Mouse (Mus musculus) myocyte (in vitro differentiated cells): ENCODE data around the gene Ttll8. TPM values are rescaled to one million over a fixed set of nuclear protein-coding genes. Genes with fewer than 3 reads are reported as not detected.

ENCODE experiments used
- H3K27me3 ChIP-seq: one replicate; pipeline ENCODE4 v1.6.1; 2011; ENCODE audit not compliant: control insufficient read depth, insufficient read depth, insufficient read length
- H3K36me3 ChIP-seq: one replicate; pipeline ENCODE4 v1.6.1; 2011; ENCODE audit not compliant: control insufficient read depth, insufficient read depth
- H3K4me2 ChIP-seq: one replicate; pipeline ENCODE4 v1.6.1; 2011; ENCODE audit warnings: low read depth, control low read depth
- H3K4me3 ChIP-seq: one replicate; pipeline ENCODE4 v1.5.1; 2011; ENCODE audit warnings: mild to moderate bottlenecking, control low read depth, moderate library complexity
- H3K79me2 ChIP-seq: one replicate; pipeline ENCODE4 v1.6.1; 2011; ENCODE audit not compliant: control insufficient read depth, insufficient read depth
- H3ac ChIP-seq: one replicate; pipeline ENCODE4 v1.6.1; 2011; ENCODE audit not compliant: control insufficient read depth, insufficient read length
- CEBPB ChIP-seq: IDR thresholded peaks from 2 replicates; pipeline ENCODE4 v1.6.1; 2011; ENCODE audit warnings: mild to moderate bottlenecking, moderate library complexity; ENCODE audit not compliant: poor library complexity, insufficient read depth, severe bottlenecking
- E2F4 ChIP-seq: IDR thresholded peaks from one replicate; pipeline ENCODE4 v1.6.1; 2011; ENCODE audit warnings: mild to moderate bottlenecking, control low read depth, moderate library complexity; ENCODE audit not compliant: insufficient read depth
- MAX ChIP-seq: IDR thresholded peaks from one replicate; pipeline ENCODE4 v1.6.1; 2011; ENCODE audit warnings: low read depth, mild to moderate bottlenecking, control low read depth
- MYOD1 ChIP-seq, 3 experiments: IDR thresholded peaks; one replicate each; pipeline ENCODE4 v1.6.1; 2011; ENCODE audit warnings: control low read depth in 2 of 3, low read depth in 2 of 3, mild to moderate bottlenecking in 2 of 3, moderate library complexity in 1 of 3; ENCODE audit not compliant: insufficient read length in 2 of 3, control insufficient read depth in 1 of 3
- MYOG ChIP-seq, 3 experiments: IDR thresholded peaks; one replicate each; pipeline ENCODE4 v1.6.1; 2011; ENCODE audit warnings: control low read depth in 2 of 3, low read depth in 2 of 3, mild to moderate bottlenecking in 2 of 3; ENCODE audit not compliant: insufficient read length in 2 of 3, control insufficient read depth in 1 of 3, insufficient read depth in 1 of 3
- POLR2A ChIP-seq: IDR thresholded peaks from one replicate; pipeline ENCODE4 v1.6.1; 2011; ENCODE audit warnings: low read depth, mild to moderate bottlenecking, control low read depth, moderate library complexity; ENCODE audit not compliant: insufficient read length
- POLR2AphosphoS2 ChIP-seq: IDR thresholded peaks from one replicate; pipeline ENCODE4 v1.6.1; 2011; ENCODE audit warnings: low read depth, control low read depth; ENCODE audit not compliant: insufficient read length
- REST ChIP-seq: IDR thresholded peaks from one replicate; pipeline ENCODE4 v1.6.1; 2011; ENCODE audit warnings: mild to moderate bottlenecking, control low read depth, moderate library complexity; ENCODE audit not compliant: insufficient read depth, insufficient read length
- SRF ChIP-seq: IDR thresholded peaks from one replicate; pipeline ENCODE4 v1.6.1; 2011; ENCODE audit warnings: low read depth; ENCODE audit not compliant: control insufficient read depth, insufficient read length
- TCF12 ChIP-seq: IDR thresholded peaks from one replicate; pipeline ENCODE4 v1.6.1; 2011; ENCODE audit warnings: mild to moderate bottlenecking, control low read depth; ENCODE audit not compliant: poor library complexity, insufficient read depth, severe bottlenecking
- TCF3 ChIP-seq: IDR thresholded peaks from one replicate; pipeline ENCODE4 v1.6.1; 2011; ENCODE audit warnings: low read depth, control low read depth; ENCODE audit not compliant: insufficient read length
- USF1 ChIP-seq: IDR thresholded peaks from one replicate; pipeline ENCODE4 v1.6.1; 2011; ENCODE audit warnings: low read depth, mild to moderate bottlenecking, control low read depth, moderate library complexity
- polyA plus RNA-seq: library from polyadenylated mRNA; unstranded; fragments of >200 nt; fragmentation: generic; extraction: Trizol; gene quantifications from one replicate; pipeline ENCODE4 v1.2.1, GENCODE M21; 2012; ENCODE audit warnings: missing spikeins

Ttll8 gene
- polyA plus RNA-seq, 1 experiment, result not detected

DNA sequence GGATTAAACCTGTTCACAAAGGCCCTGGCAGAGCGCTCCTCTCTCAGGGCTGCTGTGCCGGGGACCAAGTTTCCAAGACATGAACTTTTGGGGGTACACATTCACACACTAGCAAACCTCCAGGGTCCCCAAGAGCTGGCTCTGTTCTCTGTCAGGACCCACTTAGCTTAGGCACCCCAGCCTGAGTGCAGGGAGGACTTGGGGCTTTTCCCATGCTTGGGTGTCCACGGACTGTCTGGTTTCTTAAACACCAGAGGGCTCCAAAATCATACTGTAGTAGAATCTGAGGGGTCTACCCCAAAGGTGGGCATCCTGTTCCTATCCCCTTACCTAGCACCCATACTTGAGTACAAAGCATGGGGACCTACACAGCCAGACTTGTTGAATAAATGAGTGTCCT is 64.2 kb downstream of the Ttll8 start:
- Histone ChIP-seq H3K27me3 (peaks cover 21% of the 10 kb centered on the region), H3ac (no peak overlapping the region), H3K79me2 (no peaks in the 10 kb centered on the region), H3K36me3 (no peaks in the 10 kb centered on the region), H3K4me3 (no peak overlapping the region), H3K4me2 (no peak overlapping the region)
- TF ChIP-seq CEBPB (no peak), MAX (no peak), SRF (no peak), USF1 (no peak), MYOG (IDR thresholded peaks at IDR 0.05; ENCODE audit: control insufficient read depth in 1 of 3, insufficient read depth in 1 of 3, insufficient read length in 2 of 3, low read depth in 2 of 3) (no peak), TCF12 (no peak), POLR2A (no peak), MYOD1 (IDR thresholded peaks at IDR 0.05; ENCODE audit: control insufficient read depth in 1 of 3, insufficient read length in 2 of 3, low read depth in 2 of 3) (no peak), TCF3 (no peak), REST (no peak), E2F4 (no peak), POLR2AphosphoS2 (no peak)

DNA sequence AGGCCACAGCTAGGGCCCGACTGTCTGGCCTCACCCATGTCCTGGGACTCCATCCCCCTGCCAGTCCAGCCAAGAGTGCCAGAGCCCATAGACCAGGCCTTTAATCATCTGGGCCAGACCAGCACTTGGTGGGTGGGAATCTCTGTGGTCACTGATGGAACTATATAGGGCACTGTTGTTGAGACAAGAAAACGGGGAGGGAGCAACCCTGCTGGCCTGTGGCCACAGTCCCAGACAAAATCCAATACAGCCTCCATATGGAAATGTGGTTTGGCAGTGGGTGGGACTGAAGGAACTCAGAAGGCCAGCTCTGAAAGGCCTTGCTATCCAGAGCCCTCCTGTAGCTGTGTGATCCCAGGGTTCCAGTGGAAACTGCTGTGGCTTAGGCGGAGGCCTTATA is 65.2 kb downstream of the Ttll8 start:
- Histone ChIP-seq H3K27me3 (peaks cover 14% of the 10 kb centered on the region), H3K79me2 (no peaks in the 10 kb centered on the region), H3K4me3 (no peak overlapping the region), H3K4me2 (no peak overlapping the region), H3ac (no peak overlapping the region), H3K36me3 (no peaks in the 10 kb centered on the region)
- TF ChIP-seq CEBPB, result no peak
- TF ChIP-seq MYOG (IDR thresholded peaks at IDR 0.05; ENCODE audit: control insufficient read depth in 1 of 3, insufficient read depth in 1 of 3, insufficient read length in 2 of 3, low read depth in 2 of 3), result no peak
- no peak for TF ChIP-seq POLR2AphosphoS2
- no peak for TF ChIP-seq E2F4
- no peak for TF ChIP-seq TCF3
- TF ChIP-seq TCF12, result no peak
- no peak for TF ChIP-seq SRF
- no peak for TF ChIP-seq USF1
- no peak for TF ChIP-seq MAX
- no peak for TF ChIP-seq REST
- TF ChIP-seq POLR2A, result no peak
- TF ChIP-seq MYOD1 (IDR thresholded peaks at IDR 0.05; ENCODE audit: control insufficient read depth in 1 of 3, insufficient read length in 2 of 3, low read depth in 2 of 3), result no peak

DNA sequence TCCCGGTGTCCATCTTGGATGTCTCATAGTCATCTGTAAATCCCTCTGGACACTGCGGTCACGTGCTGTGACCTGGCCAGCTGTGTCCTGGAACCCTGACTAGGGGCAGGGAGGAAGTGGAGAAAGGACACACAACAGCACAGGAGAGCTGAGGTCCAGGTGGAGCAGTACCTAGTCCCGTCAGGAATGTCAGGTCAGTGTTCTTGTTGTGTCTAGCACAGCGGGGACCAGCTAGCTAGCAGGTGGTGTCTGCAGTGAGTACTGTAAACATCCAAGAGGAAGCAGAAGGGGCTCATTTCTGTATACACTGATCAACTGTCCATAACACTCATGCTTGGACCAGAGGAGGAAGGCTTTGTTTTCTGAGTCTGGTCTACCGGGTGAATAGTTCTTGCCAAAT is 68.8 kb downstream of the Ttll8 start:
- H3K4me2 ChIP-seq, result no peak overlapping the region
- no peaks in the 10 kb centered on the region for H3K79me2 ChIP-seq
- H3K4me3 ChIP-seq, result no peak overlapping the region
- peaks cover 8% of the 10 kb centered on the region for H3K27me3 ChIP-seq
- H3ac ChIP-seq, result no peak overlapping the region
- no peaks in the 10 kb centered on the region for H3K36me3 ChIP-seq
- TF ChIP-seq POLR2A, result no peak
- no peak for TF ChIP-seq MYOD1 (IDR thresholded peaks at IDR 0.05; ENCODE audit: control insufficient read depth in 1 of 3, insufficient read length in 2 of 3, low read depth in 2 of 3)
- no peak for TF ChIP-seq CEBPB
- TF ChIP-seq TCF12, result no peak
- TF ChIP-seq TCF3, result no peak
- no peak for TF ChIP-seq E2F4
- no peak for TF ChIP-seq MAX
- no peak for TF ChIP-seq REST
- no peak for TF ChIP-seq USF1
- TF ChIP-seq POLR2AphosphoS2, result no peak
- no peak for TF ChIP-seq SRF
- TF ChIP-seq MYOG (IDR thresholded peaks at IDR 0.05; ENCODE audit: control insufficient read depth in 1 of 3, insufficient read depth in 1 of 3, insufficient read length in 2 of 3, low read depth in 2 of 3), result no peak

DNA sequence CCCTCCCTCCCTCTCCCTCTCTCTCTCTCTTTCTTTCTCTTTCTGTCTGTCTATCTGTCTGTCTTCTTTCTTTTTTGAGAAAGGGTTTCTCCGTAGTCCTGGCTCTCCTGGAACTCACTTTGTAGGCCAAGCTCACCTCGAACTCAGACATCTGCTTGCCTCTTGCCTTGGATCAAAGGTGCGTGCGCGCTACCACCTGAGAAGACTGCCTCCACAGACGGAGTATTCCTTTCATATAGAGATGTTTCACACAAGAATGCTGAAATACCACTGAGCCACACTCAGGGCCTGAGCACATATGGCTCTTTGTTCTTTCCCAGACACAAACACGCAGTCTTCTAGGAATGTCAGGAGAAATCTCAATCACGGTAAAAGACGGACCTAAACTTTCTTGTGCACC is 70.9 kb downstream of the Ttll8 start:
- Histone ChIP-seq H3K4me2 (no peak overlapping the region), H3K27me3 (peaks cover 8% of the 10 kb centered on the region), H3ac (no peak overlapping the region), H3K79me2 (no peaks in the 10 kb centered on the region), H3K4me3 (no peak overlapping the region), H3K36me3 (no peaks in the 10 kb centered on the region)
- TF ChIP-seq POLR2A (no peak), E2F4 (no peak), REST (no peak), POLR2AphosphoS2 (no peak), MYOD1 (IDR thresholded peaks at IDR 0.05; ENCODE audit: control insufficient read depth in 1 of 3, insufficient read length in 2 of 3, low read depth in 2 of 3) (no peak), CEBPB (no peak), USF1 (no peak)

DNA sequence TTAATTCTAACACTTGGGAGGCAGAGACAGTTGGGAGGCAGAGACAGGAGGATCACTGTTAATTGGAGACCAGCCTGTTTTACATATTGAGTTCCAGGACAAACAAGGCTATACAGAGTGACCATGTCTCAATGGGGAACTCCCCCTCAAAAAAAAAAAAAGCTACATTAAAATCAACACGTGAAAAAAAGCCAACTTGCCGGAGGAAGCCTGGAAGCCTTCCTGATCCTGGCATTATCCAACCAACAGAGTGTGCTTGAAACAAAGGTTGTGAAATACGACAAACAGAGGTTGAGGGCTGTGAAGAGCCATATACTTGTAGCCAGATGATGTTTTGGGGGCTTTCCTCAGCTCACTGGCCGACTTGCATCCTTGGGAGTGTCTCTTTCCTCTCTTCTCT is 71.4 kb downstream of the Ttll8 start:
- Histone ChIP-seq H3K27me3 (peaks cover 8% of the 10 kb centered on the region), H3K4me3 (no peak overlapping the region), H3ac (no peak overlapping the region), H3K79me2 (no peaks in the 10 kb centered on the region), H3K36me3 (no peaks in the 10 kb centered on the region), H3K4me2 (no peak overlapping the region)
- TF ChIP-seq TCF3, result no peak
- TF ChIP-seq POLR2AphosphoS2, result no peak
- TF ChIP-seq MAX, result no peak
- no peak for TF ChIP-seq REST
- TF ChIP-seq SRF, result no peak
- no peak for TF ChIP-seq TCF12
